Mouse (Mus musculus): ENCODE data around the gene Cmss1. TPM values are rescaled to one million over a fixed set of nuclear protein-coding genes. Genes with fewer than 3 reads are reported as not detected.

Gene Cmss1
- polyA plus RNA-seq, 1 experiment from 2014 or later = 39.5 TPM

DNA sequence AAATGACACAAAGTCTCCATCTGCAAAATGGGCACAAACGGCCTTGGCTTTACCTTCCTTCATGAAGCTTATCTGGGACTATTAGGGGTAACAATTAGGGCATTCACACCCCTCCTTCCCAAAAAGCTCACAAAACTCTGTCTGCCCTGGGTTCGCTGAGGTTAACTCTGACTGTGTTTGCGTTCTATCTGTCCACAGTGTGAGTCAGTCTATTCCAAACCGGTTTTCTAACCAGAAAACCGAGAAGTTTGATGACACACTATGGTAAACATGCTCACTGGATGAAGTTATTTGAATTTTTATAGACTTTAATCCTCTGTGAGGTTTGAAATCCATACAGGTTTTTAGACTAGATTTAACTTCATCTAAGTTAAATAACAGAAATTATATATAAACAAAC is 81.6 kb downstream of the Cmss1 start:
- peak; percentile 84; the same call in 1 of the 2 replicates for ATAC-seq (ENCODE audit: insufficient read depth, low FRiP score)
- WGBS = 50% methylated on average over 5 of the region's 5 CpGs
- H3K9ac ChIP-seq (ENCODE audit: low read length) = no peak overlapping the region

GRCm38 (mm10) chr16:57515636-57516035 is 91.0 kb downstream of the Cmss1 start:
- no peaks in the 10 kb centered on the region for H3K36me3 ChIP-seq (ENCODE audit: control insufficient read depth, insufficient read depth, low read length)
- WGBS = 66% methylated on average over 10 of the region's 10 CpGs
- no peak; the same call in 1 of the 2 replicates for ATAC-seq (ENCODE audit: insufficient read depth, low FRiP score)

More for the DNA sequence above, 81.6 kb downstream of the Cmss1 start:
- H3K36me3 ChIP-seq (ENCODE audit: control insufficient read depth, insufficient read depth, low read length) = no peaks in the 10 kb centered on the region
- H3K9me3 ChIP-seq (replicated peaks; ENCODE audit: control insufficient read depth, low read length) = no peaks in the 10 kb centered on the region
- no peak overlapping the region for H3K4me2 ChIP-seq (ENCODE audit: low read depth, low read length)
- H3K4me3 ChIP-seq (replicated peaks; ENCODE audit: low read length) = no peak overlapping the region
- no peak overlapping the region; the same call in 1 of the 2 replicates for H3K27ac ChIP-seq (ENCODE audit: low read length)
- peaks cover 18% of the 10 kb centered on the region; the same call in 1 of the 2 replicates for H3K4me1 ChIP-seq (ENCODE audit: control insufficient read depth, insufficient read depth, low read length)
- H3K27me3 ChIP-seq (ENCODE audit: control insufficient read depth, insufficient read depth, low read length) = no peaks in the 10 kb centered on the region

DNA sequence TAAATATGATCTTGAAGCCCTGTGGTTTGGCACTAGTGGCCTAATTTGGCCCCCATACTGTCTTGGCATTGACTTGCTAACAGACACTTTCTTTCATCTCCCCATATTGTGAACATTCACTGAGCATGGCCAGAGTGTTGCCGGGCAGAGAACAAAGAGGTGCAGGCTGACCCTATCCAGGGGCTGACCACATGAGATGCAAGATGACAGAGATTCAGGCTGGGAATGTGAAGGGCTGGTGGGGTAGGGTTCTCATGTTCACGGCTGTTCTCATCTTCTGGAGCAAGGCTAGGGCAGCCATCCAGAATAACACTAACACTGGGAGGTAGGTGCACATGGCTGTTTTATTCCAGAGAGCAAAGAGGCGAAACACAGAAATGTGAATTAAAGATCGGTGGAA is 92.3 kb downstream of the Cmss1 start:
- Histone ChIP-seq H3K4me3 (replicated peaks; ENCODE audit: low read length) (no peak overlapping the region), H3K9ac (ENCODE audit: low read length) (no peak overlapping the region), H3K36me3 (ENCODE audit: control insufficient read depth, insufficient read depth, low read length) (no peaks in the 10 kb centered on the region), H3K27ac (ENCODE audit: low read length) (no peak overlapping the region), H3K4me1 (ENCODE audit: control insufficient read depth, insufficient read depth, low read length) (peaks cover 3% of the 10 kb centered on the region; the same call in 1 of the 2 replicates), H3K27me3 (ENCODE audit: control insufficient read depth, insufficient read depth, low read length) (no peaks in the 10 kb centered on the region), H3K9me3 (replicated peaks; ENCODE audit: control insufficient read depth, low read length) (no peaks in the 10 kb centered on the region), H3K4me2 (ENCODE audit: low read depth, low read length) (no peak overlapping the region)
- ATAC-seq (ENCODE audit: insufficient read depth, low FRiP score) = no peak
- 73% methylated on average over 4 of the region's 4 CpGs for WGBS

More at GRCm38 (mm10) chr16:57515636-57516035, 91.0 kb downstream of the Cmss1 start:
- H3K27ac ChIP-seq (ENCODE audit: low read length) = peak overlapping the region; percentile 42; the same call in 1 of the 2 replicates
- H3K9me3 ChIP-seq (replicated peaks; ENCODE audit: control insufficient read depth, low read length) = no peaks in the 10 kb centered on the region
- no peaks in the 10 kb centered on the region for H3K27me3 ChIP-seq (ENCODE audit: control insufficient read depth, insufficient read depth, low read length)
- H3K4me2 ChIP-seq (ENCODE audit: low read depth, low read length) = no peak overlapping the region
- H3K9ac ChIP-seq (ENCODE audit: low read length) = no peak overlapping the region
- no peak overlapping the region for H3K4me3 ChIP-seq (replicated peaks; ENCODE audit: low read length)
- H3K4me1 ChIP-seq (ENCODE audit: control insufficient read depth, insufficient read depth, low read length) = peaks cover 3% of the 10 kb centered on the region; the same call in 1 of the 2 replicates

GRCm38 (mm10) chr16:57513562-57513961 is 93.1 kb downstream of the Cmss1 start:
- H3K27ac ChIP-seq (ENCODE audit: low read length) = no peak overlapping the region
- peaks cover 3% of the 10 kb centered on the region; the same call in 1 of the 2 replicates for H3K4me1 ChIP-seq (ENCODE audit: control insufficient read depth, insufficient read depth, low read length)
- no peaks in the 10 kb centered on the region for H3K36me3 ChIP-seq (ENCODE audit: control insufficient read depth, insufficient read depth, low read length)
- no peaks in the 10 kb centered on the region for H3K9me3 ChIP-seq (replicated peaks; ENCODE audit: control insufficient read depth, low read length)
- H3K9ac ChIP-seq (ENCODE audit: low read length) = no peak overlapping the region
- H3K4me3 ChIP-seq (replicated peaks; ENCODE audit: low read length) = no peak overlapping the region
- H3K4me2 ChIP-seq (ENCODE audit: low read depth, low read length) = no peak overlapping the region
- ATAC-seq (ENCODE audit: insufficient read depth, low FRiP score) = no peak
- no peaks in the 10 kb centered on the region for H3K27me3 ChIP-seq (ENCODE audit: control insufficient read depth, insufficient read depth, low read length)
- 91% methylated on average over 7 of the region's 7 CpGs for WGBS

GRCm38 (mm10) chr16:57509099-57509498 is 97.6 kb downstream of the Cmss1 start:
- Histone ChIP-seq H3K27me3 (ENCODE audit: control insufficient read depth, insufficient read depth, low read length) (no peaks in the 10 kb centered on the region), H3K36me3 (ENCODE audit: control insufficient read depth, insufficient read depth, low read length) (no peaks in the 10 kb centered on the region), H3K4me2 (ENCODE audit: low read depth, low read length) (no peak overlapping the region), H3K4me3 (replicated peaks; ENCODE audit: low read length) (no peak overlapping the region), H3K4me1 (ENCODE audit: control insufficient read depth, insufficient read depth, low read length) (peaks cover 10% of the 10 kb centered on the region), H3K9me3 (replicated peaks; ENCODE audit: control insufficient read depth, low read length) (no peaks in the 10 kb centered on the region), H3K27ac (ENCODE audit: low read length) (no peak overlapping the region), H3K9ac (ENCODE audit: low read length) (no peak overlapping the region)
- no peak for ATAC-seq (ENCODE audit: insufficient read depth, low FRiP score)
- WGBS = 77% methylated on average over 3 of the region's 3 CpGs

GRCm38 (mm10) chr16:57508351-57508750 is 98.3 kb downstream of the Cmss1 start:
- Histone ChIP-seq H3K27ac (ENCODE audit: low read length) (peak overlapping the region; percentile 51; the same call in 1 of the 2 replicates), H3K9me3 (replicated peaks; ENCODE audit: control insufficient read depth, low read length) (no peaks in the 10 kb centered on the region), H3K4me1 (ENCODE audit: control insufficient read depth, insufficient read depth, low read length) (peaks cover 10% of the 10 kb centered on the region), H3K9ac (ENCODE audit: low read length) (no peak overlapping the region), H3K4me3 (replicated peaks; ENCODE audit: low read length) (no peak overlapping the region), H3K27me3 (ENCODE audit: control insufficient read depth, insufficient read depth, low read length) (no peaks in the 10 kb centered on the region), H3K4me2 (ENCODE audit: low read depth, low read length) (no peak overlapping the region), H3K36me3 (ENCODE audit: control insufficient read depth, insufficient read depth, low read length) (no peaks in the 10 kb centered on the region)
- 42% methylated on average over 1 of the region's 1 CpGs for WGBS
- ATAC-seq (ENCODE audit: insufficient read depth, low FRiP score) = peak; percentile 60; the same call in 1 of the 2 replicates

- 23% methylated on average over 6 of the region's 6 CpGs for WGBS
- H3K36me3 ChIP-seq (ENCODE audit: control insufficient read depth, insufficient read depth, low read length) = no peaks in the 10 kb centered on the region
- H3K4me2 ChIP-seq (ENCODE audit: low read depth, low read length) = no peak overlapping the region
- H3K9me3 ChIP-seq (replicated peaks; ENCODE audit: control insufficient read depth, low read length) = no peaks in the 10 kb centered on the region
- no peak overlapping the region for H3K9ac ChIP-seq (ENCODE audit: low read length)
- H3K4me3 ChIP-seq (replicated peaks; ENCODE audit: low read length) = no peak overlapping the region
- peaks cover 10% of the 10 kb centered on the region for H3K4me1 ChIP-seq (ENCODE audit: control insufficient read depth, insufficient read depth, low read length)
- ATAC-seq (ENCODE audit: insufficient read depth, low FRiP score) = peak; percentile 85
- no peaks in the 10 kb centered on the region for H3K27me3 ChIP-seq (ENCODE audit: control insufficient read depth, insufficient read depth, low read length)
- peak overlapping the region; percentile 79 for H3K27ac ChIP-seq (ENCODE audit: low read length)
Measured at GRCm38 (mm10) chr16:57506133-57506532, 100.5 kb downstream of the Cmss1 start.

GRCm38 (mm10) chr16:57504728-57505127 is 101.9 kb downstream of the Cmss1 start:
- Histone ChIP-seq H3K4me3 (replicated peaks; ENCODE audit: low read length) (no peak overlapping the region), H3K27me3 (ENCODE audit: control insufficient read depth, insufficient read depth, low read length) (no peaks in the 10 kb centered on the region), H3K9ac (ENCODE audit: low read length) (no peak overlapping the region), H3K36me3 (ENCODE audit: control insufficient read depth, insufficient read depth, low read length) (no peaks in the 10 kb centered on the region), H3K4me2 (ENCODE audit: low read depth, low read length) (no peak overlapping the region), H3K9me3 (replicated peaks; ENCODE audit: control insufficient read depth, low read length) (no peaks in the 10 kb centered on the region), H3K27ac (ENCODE audit: low read length) (no peak overlapping the region), H3K4me1 (ENCODE audit: control insufficient read depth, insufficient read depth, low read length) (peaks cover 14% of the 10 kb centered on the region)
- no peak for ATAC-seq (ENCODE audit: insufficient read depth, low FRiP score)
- WGBS = 78% methylated on average over 4 of the region's 4 CpGs

GRCm38 (mm10) chr16:57502761-57503160 is 103.9 kb downstream of the Cmss1 start:
- no peak for ATAC-seq (ENCODE audit: insufficient read depth, low FRiP score)
- WGBS = 70% methylated on average over 5 of the region's 5 CpGs

More at GRCm38 (mm10) chr16:57502761-57503160, 103.9 kb downstream of the Cmss1 start:
- Histone ChIP-seq H3K4me2 (ENCODE audit: low read depth, low read length) (no peak overlapping the region), H3K9ac (ENCODE audit: low read length) (no peak overlapping the region), H3K4me3 (replicated peaks; ENCODE audit: low read length) (no peak overlapping the region), H3K9me3 (replicated peaks; ENCODE audit: control insufficient read depth, low read length) (no peaks in the 10 kb centered on the region), H3K4me1 (ENCODE audit: control insufficient read depth, insufficient read depth, low read length) (peaks cover 14% of the 10 kb centered on the region), H3K27me3 (ENCODE audit: control insufficient read depth, insufficient read depth, low read length) (no peaks in the 10 kb centered on the region), H3K36me3 (ENCODE audit: control insufficient read depth, insufficient read depth, low read length) (no peaks in the 10 kb centered on the region), H3K27ac (ENCODE audit: low read length) (no peak overlapping the region)

Data from stomach, embryonic 16.5 days (tissue).